Mouse (Mus musculus) kidney, postnatal 0 days (tissue): ENCODE results near the gene Cd44. TPM values are rescaled to one million over a fixed set of nuclear protein-coding genes. Genes with fewer than 3 reads are reported as not detected.

Experiments
- ATAC-seq: fragments of 200-750 bp; cut with Nextera tagmentation; replicated peaks from 2 replicates; pipeline ENCODE4 v1.8.0; 2017; ENCODE audit warnings: low read depth, moderate number of reproducible peaks, moderate TSS enrichment, moderate library complexity; ENCODE audit not compliant: low FRiP score
- DNase-seq: peaks from one replicate; pipeline ENCODE4 v3.0.0-alpha.2; 2016; ENCODE audit warnings: low spot score
- H3K27ac ChIP-seq: fragments of 300-500 bp; sonication (generic); 2 replicates; pipeline ENCODE4 v1.5.1; 2014; ENCODE audit warnings: mild to moderate bottlenecking
- H3K27me3 ChIP-seq: fragments of 300-500 bp; sonication (generic); 2 replicates; pipeline ENCODE4 v1.6.1; 2014; ENCODE audit warnings: low read length, mixed read lengths; ENCODE audit not compliant: insufficient read depth
- H3K36me3 ChIP-seq: fragments of 300-500 bp; sonication (generic); 2 replicates; pipeline ENCODE4 v1.6.1; 2014; ENCODE audit warnings: low read length, mixed read lengths; ENCODE audit not compliant: insufficient read depth
- H3K4me1 ChIP-seq: fragments of 300-500 bp; sonication (generic); replicated peaks from 2 replicates; pipeline ENCODE4 v1.6.1; 2014; ENCODE audit warnings: antibody characterized with exemption, low read length, mixed read lengths; ENCODE audit not compliant: insufficient read depth
- H3K4me2 ChIP-seq: fragments of 300-500 bp; sonication (generic); 2 replicates; pipeline ENCODE4 v1.6.1; 2014; ENCODE audit warnings: mild to moderate bottlenecking, low read length, moderate library complexity, mixed read lengths
- H3K4me3 ChIP-seq: fragments of 300-500 bp; sonication (generic); replicated peaks from 2 replicates; pipeline ENCODE4 v1.5.1; 2014; ENCODE audit warnings: low read depth, low read length
- H3K9ac ChIP-seq: fragments of 300-500 bp; sonication (generic); 2 replicates; pipeline ENCODE4 v1.6.1; 2014; ENCODE audit warnings: low read depth, low read length
- H3K9me3 ChIP-seq: fragments of 300-500 bp; sonication (generic); replicated peaks from 2 replicates; pipeline ENCODE4 v1.6.1; 2016; ENCODE audit warnings: low read length, inconsistent platforms, mixed read lengths
- CTCF ChIP-seq: IDR thresholded peaks from 2 replicates; pipeline ENCODE4 v1.5.1; 2016; ENCODE audit warnings: antibody characterized with exemption, low read depth, mild to moderate bottlenecking, moderate library complexity
- WGBS: fragments of 180-500 bp; shearing (Covaris S2); extraction: QIAGEN DNeasy Blood & Tissue Kit; methylation state at CpG from one replicate; pipeline ENCODE4 v1.1.7; 2014; 5-methylcytosine and 5-hydroxymethylcytosine counted together
- polyA plus RNA-seq: library from polyadenylated mRNA; unstranded; fragments of >200 nt; fragmentation: Nextera tagmentation; extraction: Ambion mirVana; gene quantifications from 2 replicates; pipeline ENCODE4 v1.2.1, GENCODE M21; 2015

The Cd44 gene
- polyA plus RNA-seq, 1 experiment from 2014 or later: 4.0 TPM

- Histone ChIP-seq H3K27ac (no peak overlapping the region), H3K9me3 (no peaks in the 10 kb centered on the region), H3K9ac (no peak overlapping the region), H3K4me1 (no peaks in the 10 kb centered on the region), H3K27me3 (no peaks in the 10 kb centered on the region), H3K36me3 (no peaks in the 10 kb centered on the region), H3K4me2 (no peak overlapping the region), H3K4me3 (no peak overlapping the region)
- TF ChIP-seq CTCF: no peak
- WGBS: 47% methylated on average over 6 of the region's 6 CpGs
- ATAC-seq (no peak), DNase-seq (peak; percentile 36)
These were observed 33.9 kb downstream of the Cd44 start for GRCm38 (mm10) chr2:102867396-102868088.

GRCm38 (mm10) chr2:102866594-102866993, 34.9 kb downstream of the Cd44 start:
- Histone ChIP-seq H3K9me3 (no peaks in the 10 kb centered on the region), H3K36me3 (no peaks in the 10 kb centered on the region), H3K4me2 (no peak overlapping the region), H3K4me1 (no peaks in the 10 kb centered on the region), H3K9ac (no peak overlapping the region), H3K27me3 (no peaks in the 10 kb centered on the region), H3K27ac (no peak overlapping the region), H3K4me3 (no peak overlapping the region)
- TF ChIP-seq CTCF: no peak
- ATAC-seq: no peak
- no peak for DNase-seq
- 43% methylated on average over 1 of the region's 1 CpGs for WGBS

- H3K9me3 ChIP-seq: no peaks in the 10 kb centered on the region
- no peak for TF ChIP-seq CTCF
- H3K27me3 ChIP-seq: no peaks in the 10 kb centered on the region
- no peak overlapping the region for H3K27ac ChIP-seq
- DNase-seq (no peak), ATAC-seq (no peak)
- 96% methylated on average over 8 of the region's 8 CpGs for WGBS
- H3K9ac ChIP-seq: no peak overlapping the region
- no peak overlapping the region for H3K4me2 ChIP-seq
- H3K4me1 ChIP-seq: no peaks in the 10 kb centered on the region
- H3K36me3 ChIP-seq: no peaks in the 10 kb centered on the region
- H3K4me3 ChIP-seq: no peak overlapping the region
These were observed 36.1 kb downstream of the Cd44 start for GRCm38 (mm10) chr2:102865354-102865752.

GRCm38 (mm10) chr2:102864695-102865353, 36.6 kb downstream of the Cd44 start:
- no peak overlapping the region for H3K27ac ChIP-seq
- H3K4me2 ChIP-seq: no peak overlapping the region
- no peak overlapping the region for H3K4me3 ChIP-seq
- no peak for DNase-seq
- H3K4me1 ChIP-seq: no peaks in the 10 kb centered on the region
- no peak for ATAC-seq
- TF ChIP-seq CTCF: no peak
- H3K27me3 ChIP-seq: no peaks in the 10 kb centered on the region
- no peaks in the 10 kb centered on the region for H3K36me3 ChIP-seq
- H3K9ac ChIP-seq: no peak overlapping the region
- no peaks in the 10 kb centered on the region for H3K9me3 ChIP-seq
- 64% methylated on average over 6 of the region's 6 CpGs for WGBS

GRCm38 (mm10) chr2:102864036-102864435, 37.4 kb downstream of the Cd44 start:
- Histone ChIP-seq H3K27ac (no peak overlapping the region), H3K9ac (no peak overlapping the region), H3K9me3 (no peaks in the 10 kb centered on the region), H3K4me1 (no peaks in the 10 kb centered on the region), H3K4me3 (no peak overlapping the region), H3K36me3 (no peaks in the 10 kb centered on the region), H3K4me2 (no peak overlapping the region), H3K27me3 (no peaks in the 10 kb centered on the region)
- 85% methylated on average over 4 of the region's 4 CpGs for whole genome bisulfite sequencing
- no peak for TF ChIP-seq CTCF
- no peak for ATAC-seq
- DNase-seq: no peak

- no peak overlapping the region for H3K4me3 ChIP-seq
- no peak for DNase-seq
- TF ChIP-seq CTCF: no peak
- no peak overlapping the region for H3K4me2 ChIP-seq
- no peaks in the 10 kb centered on the region for H3K36me3 ChIP-seq
- no peaks in the 10 kb centered on the region for H3K9me3 ChIP-seq
- ATAC-seq: no peak
- no peaks in the 10 kb centered on the region for H3K27me3 ChIP-seq
- WGBS: 91% methylated on average over 2 of the region's 2 CpGs
- no peak overlapping the region for H3K27ac ChIP-seq
- no peak overlapping the region for H3K9ac ChIP-seq
- H3K4me1 ChIP-seq: no peaks in the 10 kb centered on the region
These were observed 37.9 kb downstream of the Cd44 start for GRCm38 (mm10) chr2:102863583-102863982.
